In genomic region chr7:97749207-97750190, GRCm38 (mm10) we compare ENCODE assay signal across 8 mouse cellular contexts. TPM values are rescaled to one million over a fixed set of nuclear protein-coding genes. Genes with fewer than 3 reads are reported as not detected.
DNase-seq lines count a peak whose midpoint lies in the region; ATAC-seq and TF ChIP-seq lines count a peak whose summit lies in the region.

No protein-coding gene starts in this region.

- H3K9me3 ChIP-seq in intestine, embryonic 14.5 days (ENCODE audit: control insufficient read depth, low read length) = no peaks in the 10 kb centered on the region

- peak; percentile 42 for ATAC-seq in erythroblast, adult 5-6 weeks (replicated peaks; ENCODE audit: low FRiP score, poor library complexity, severe bottlenecking)
- ATAC-seq in intestine, embryonic 14.5 days (replicated peaks; ENCODE audit: low FRiP score, low TSS enrichment, low read depth) = peak; percentile 46; the same call in 1 of the 2 replicates

- H3K9ac ChIP-seq in intestine, embryonic 14.5 days (ENCODE audit: low read length) = no peak overlapping the region

- no peaks in the 10 kb centered on the region for H3K4me1 ChIP-seq in intestine, embryonic 14.5 days (replicated peaks; ENCODE audit: control insufficient read depth, insufficient read depth, low read length)

- no peak for TF ChIP-seq CTCF in left cerebral cortex, adult 2 months (IDR thresholded peaks at IDR 0.05)

- DNase-seq in left cerebral cortex, adult 2 months (ENCODE audit: extremely low spot score in 1 of 2, low spot score in 2 of 2) = no peak
- DNase-seq in left cerebral cortex, postnatal 4 days = no peak
- DNase-seq in intestine, embryonic 14.5 days (ENCODE audit: low spot score) = no peak
- DNase-seq in lung, postnatal 14 days = peak; percentile 35
- DNase-seq in spleen, postnatal 10 days (ENCODE audit: low spot score in 2 of 2) = peak; percentile 34 to 57
- no peak for DNase-seq in left cerebral cortex, adult 8-10 months (ENCODE audit: low spot score in 2 of 2)
- DNase-seq in gastrocnemius, postnatal 25 days = no peak

- no peaks in the 10 kb centered on the region for H3K27me3 ChIP-seq in intestine, embryonic 14.5 days (replicated peaks; ENCODE audit: control insufficient read depth, insufficient read depth, low read length)

- 36% methylated on average over 19 of the region's 19 CpGs for WGBS in intestine, embryonic 14.5 days

- H3K4me2 ChIP-seq in intestine, embryonic 14.5 days (ENCODE audit: low read length) = peak overlapping the region; percentile 32

- intact Hi-C loops in left cerebral cortex, adult 2 months (cut with DNase I) = loop anchor here (1.0 to 5.0 kb wide), 4 partner anchors 16 to 163 kb away; partner anchors contain the start of gene Pak1
- intact Hi-C loops in left cerebral cortex, postnatal 4 days (cut with DNase I) = loop anchor here (5.0 to 10.0 kb wide), 2 partner anchors 93 to 375 kb away; no protein-coding TSS in a partner anchor

- H3K36me3 ChIP-seq in intestine, embryonic 14.5 days (ENCODE audit: control insufficient read depth, insufficient read depth, low read length) = no peaks in the 10 kb centered on the region

- peak overlapping the region; percentile 24 for H3K4me3 ChIP-seq in left cerebral cortex, adult 2 months
- peak overlapping the region; percentile 6; the same call in 1 of the 2 replicates for H3K4me3 ChIP-seq in intestine, embryonic 14.5 days (ENCODE audit: low read depth, low read length)

- H3K27ac ChIP-seq in left cerebral cortex, adult 2 months = peak overlapping the region; percentile 90
- peak overlapping the region; percentile 38 for H3K27ac ChIP-seq in intestine, embryonic 14.5 days (ENCODE audit: low read depth)

RNA-seq across cellular contexts. Expression of gene Aqp11, which starts 11.4 kb away (rescaled TPM):
- total RNA-seq in left cerebral cortex, adult 2 months (2021) = 10 to 100 TPM; 22.3 to 23.6 TPM
- total RNA-seq in left cerebral cortex, postnatal 4 days (2021) = 10 to 100 TPM; 15.5 to 18.0 TPM
- total RNA-seq in erythroblast, adult 5-6 weeks (2015; ENCODE audit: low replicate concordance) = 3.5 TPM in 1 of 2 replicates, not detected in the other
- total RNA-seq in erythroblast, adult 5-6 weeks (2017; ENCODE audit: low replicate concordance) = 0.34 and 2.1 TPM in 2 replicates
- polyA plus RNA-seq in intestine, embryonic 14.5 days (2014; fragmentation: Nextera tagmentation; extraction: Ambion mirVana) = 19.7 and 26.3 TPM in 2 replicates
- 10 to 100 TPM; 20.7 to 24.7 (median 22.6) TPM for total RNA-seq in left cerebral cortex, adult 8-10 months (2022)
- total RNA-seq in gastrocnemius, postnatal 25 days (2021) = 1 to 10 TPM in 1 of 2 experiments, under 1 TPM in 1; 0.82 to 1.2 TPM

RNA-seq across cellular contexts. Expression of gene Pak1, which starts 38.8 kb away (rescaled TPM):
- total RNA-seq in left cerebral cortex, adult 2 months (2021) = 100 to 1,000 TPM; 414 to 463 TPM
- total RNA-seq in left cerebral cortex, postnatal 4 days (2021) = 100 to 1,000 TPM; 162 to 172 TPM
- 13.6 and 14.0 TPM in 2 replicates for total RNA-seq in erythroblast, adult 5-6 weeks (2015; ENCODE audit: low replicate concordance)
- total RNA-seq in erythroblast, adult 5-6 weeks (2017; ENCODE audit: low replicate concordance) = 9.3 and 14.5 TPM in 2 replicates
- polyA plus RNA-seq in intestine, embryonic 14.5 days (2014; fragmentation: Nextera tagmentation; extraction: Ambion mirVana) = 39.3 and 42.8 TPM in 2 replicates
- 100 to 1,000 TPM; 373 to 389 (median 377) TPM for total RNA-seq in left cerebral cortex, adult 8-10 months (2022)
- total RNA-seq in gastrocnemius, postnatal 25 days (2021) = 10 to 100 TPM; 20.3 to 27.7 TPM

RNA-seq across cellular contexts. Expression of gene Clns1a, which starts 53.1 kb away (rescaled TPM):
- total RNA-seq in left cerebral cortex, adult 2 months (2021) = 10 to 100 TPM; 82.2 to 84.6 TPM
- total RNA-seq in left cerebral cortex, postnatal 4 days (2021) = 10 to 100 TPM; 80.1 to 81.3 TPM
- 10.2 and 28.0 TPM in 2 replicates for total RNA-seq in erythroblast, adult 5-6 weeks (2015; ENCODE audit: low replicate concordance)
- total RNA-seq in erythroblast, adult 5-6 weeks (2017; ENCODE audit: low replicate concordance) = 27.5 and 32.1 TPM in 2 replicates
- 187 and 198 TPM in 2 replicates for polyA plus RNA-seq in intestine, embryonic 14.5 days (2014; fragmentation: Nextera tagmentation; extraction: Ambion mirVana)
- total RNA-seq in left cerebral cortex, adult 8-10 months (2022) = 10 to 100 TPM; 74.0 to 85.4 (median 80.9) TPM
- 10 to 100 TPM; 27.3 to 28.9 TPM for total RNA-seq in gastrocnemius, postnatal 25 days (2021)

Comparison
In these comparisons a context has a peak if more than half of its experiments do, and no peak if none do; other contexts are left out.
1. DNase-seq: peak in lung, postnatal 14 days (single experiment) and spleen, postnatal 10 days (2 of 2); none in left cerebral cortex, adult 2 months (0 of 2), left cerebral cortex, postnatal 4 days (single experiment), intestine, embryonic 14.5 days (single experiment), left cerebral cortex, adult 8-10 months (0 of 2) and gastrocnemius, postnatal 25 days (single experiment).
2. RNA of gene Pak1, which starts 38.8 kb away (total RNA-seq): 414 to 463 TPM in left cerebral cortex, adult 2 months, 373 to 389 TPM in left cerebral cortex, adult 8-10 months and 162 to 172 TPM in left cerebral cortex, postnatal 4 days; 20.3 to 27.7 TPM in gastrocnemius, postnatal 25 days and 9.3 to 14.5 TPM in erythroblast, adult 5-6 weeks; every median in the first group is over 4 times any median in the second.